Mouse (Mus musculus): ENCODE data around the gene Gm21987. TPM values are rescaled to one million over a fixed set of nuclear protein-coding genes. Genes with fewer than 3 reads are reported as not detected.

Gm21987 gene
- polyA plus RNA-seq, 1 experiment, result 244 TPM

DNA sequence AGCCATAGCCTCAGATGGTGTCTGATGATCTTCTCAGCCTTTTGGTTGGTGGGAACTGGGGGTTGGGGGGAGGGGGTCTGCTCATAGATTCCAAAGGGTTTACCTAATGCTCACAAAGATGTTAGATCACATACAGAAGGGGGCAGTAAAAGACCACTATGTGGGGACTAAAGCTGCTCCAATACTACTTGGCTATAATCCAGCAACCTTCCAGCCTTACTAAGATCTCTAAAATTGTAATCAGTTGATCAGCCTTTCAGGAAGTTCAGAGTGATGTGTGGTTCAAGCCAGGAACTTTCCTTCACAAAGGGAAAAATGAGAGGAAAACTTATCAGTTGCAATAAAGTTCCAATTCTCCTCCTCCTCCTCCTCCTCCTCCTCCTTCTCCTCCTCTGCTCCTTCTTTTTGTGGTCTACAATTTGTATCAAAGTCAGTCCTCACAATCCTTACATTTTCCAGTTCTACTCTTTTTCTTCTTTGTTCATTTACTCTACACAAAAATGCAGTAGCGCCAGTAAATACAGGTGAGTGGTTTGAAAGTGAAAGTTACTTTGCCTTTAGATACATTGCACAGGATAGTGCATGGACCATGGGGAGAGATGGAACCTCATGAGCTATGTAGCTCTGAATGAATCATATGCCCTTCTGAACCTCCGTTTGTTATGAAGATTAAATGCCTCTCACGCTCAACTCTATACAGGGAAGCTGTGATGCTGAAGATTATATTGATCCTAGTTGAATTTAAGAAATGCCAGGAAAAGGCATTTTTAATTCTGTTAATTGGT lies 1.7 kb upstream of the Gm21987 start:
- H3K4me3 ChIP-seq (replicated peaks), result no peak overlapping the region
- H3K27me3 ChIP-seq (ENCODE audit: control insufficient read depth), result peaks cover 10% of the 10 kb centered on the region
- peaks cover 49% of the 10 kb centered on the region for H3K4me1 ChIP-seq (ENCODE audit: control insufficient read depth)
- TF ChIP-seq GATA1 (IDR thresholded peaks at IDR 0.05; ENCODE audit: low read length) (no peak), TAL1 (IDR thresholded peaks at IDR 0.05; ENCODE audit: low read length) (no peak)
- no peaks in the 10 kb centered on the region; the same call in 1 of the 2 replicates for H3K9me3 ChIP-seq (ENCODE audit: control insufficient read depth, low read length)
- peaks cover 20% of the 10 kb centered on the region for H3K36me3 ChIP-seq (ENCODE audit: control insufficient read depth)

DNA sequence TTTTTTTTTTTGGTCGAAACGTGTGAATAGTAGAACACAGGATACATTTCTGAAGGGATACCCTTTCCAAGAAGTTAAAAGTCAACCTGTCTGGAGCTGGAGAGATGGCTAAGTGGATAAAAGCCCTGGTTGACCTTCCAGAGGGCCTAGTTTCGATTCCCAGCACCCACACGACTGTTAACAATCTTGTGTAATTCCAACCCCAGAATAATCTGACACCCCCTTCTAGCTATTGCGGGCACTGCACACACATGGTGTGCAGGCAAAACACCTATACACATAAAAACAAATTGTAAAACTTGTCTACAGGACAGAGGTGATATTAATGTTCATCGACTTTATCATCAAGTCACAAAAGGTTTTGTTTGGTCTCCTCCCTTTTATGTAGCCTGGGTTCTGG lies 748 bp downstream of the Gm21987 start:
- no peaks in the 10 kb centered on the region for H3K9me3 ChIP-seq (ENCODE audit: control insufficient read depth, low read length)
- peaks cover 44% of the 10 kb centered on the region for H3K36me3 ChIP-seq (ENCODE audit: control insufficient read depth)
- TF ChIP-seq GATA1 (IDR thresholded peaks at IDR 0.05; ENCODE audit: low read length), result no peak
- TF ChIP-seq TAL1 (IDR thresholded peaks at IDR 0.05; ENCODE audit: low read length), result no peak
- peaks cover 61% of the 10 kb centered on the region for H3K4me1 ChIP-seq (ENCODE audit: control insufficient read depth)
- peak overlapping the region; percentile 74 for H3K4me3 ChIP-seq (replicated peaks)
- H3K27me3 ChIP-seq (ENCODE audit: control insufficient read depth), result no peaks in the 10 kb centered on the region

DNA sequence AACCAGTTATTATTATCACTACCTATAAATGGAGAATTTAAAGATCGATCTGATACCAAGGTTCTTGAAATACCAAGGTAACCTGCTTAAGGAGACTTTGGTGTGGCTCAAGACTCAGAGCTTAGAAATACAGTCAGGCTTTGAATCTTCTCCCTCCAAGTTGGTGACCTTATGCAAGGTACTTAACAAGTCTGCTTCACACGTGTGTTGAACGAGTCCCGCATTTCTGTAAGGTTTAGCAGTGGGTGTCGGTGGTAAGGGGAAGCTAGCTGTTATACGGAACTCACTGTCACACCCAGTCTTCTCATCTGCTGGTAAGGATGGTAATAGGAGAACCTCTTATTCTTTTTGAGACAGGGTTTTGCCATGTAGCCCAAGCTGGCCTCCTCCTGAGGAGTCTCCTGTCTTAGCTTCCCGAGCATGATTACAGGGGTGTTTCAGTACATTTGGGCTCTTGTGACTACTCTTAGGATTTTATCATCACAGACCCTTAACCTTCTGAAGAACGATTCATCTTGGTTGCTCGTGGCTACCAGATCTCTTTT lies 1.4 kb downstream of the Gm21987 start:
- H3K36me3 ChIP-seq (ENCODE audit: control insufficient read depth), result peaks cover 50% of the 10 kb centered on the region
- TF ChIP-seq TAL1 (IDR thresholded peaks at IDR 0.05; ENCODE audit: low read length), result no peak
- no peak for TF ChIP-seq GATA1 (IDR thresholded peaks at IDR 0.05; ENCODE audit: low read length)
- peak overlapping the region; percentile 74 for H3K4me3 ChIP-seq (replicated peaks)
- no peaks in the 10 kb centered on the region for H3K9me3 ChIP-seq (ENCODE audit: control insufficient read depth, low read length)
- H3K27me3 ChIP-seq (ENCODE audit: control insufficient read depth), result no peaks in the 10 kb centered on the region
- H3K4me1 ChIP-seq (ENCODE audit: control insufficient read depth), result peaks cover 61% of the 10 kb centered on the region

DNA sequence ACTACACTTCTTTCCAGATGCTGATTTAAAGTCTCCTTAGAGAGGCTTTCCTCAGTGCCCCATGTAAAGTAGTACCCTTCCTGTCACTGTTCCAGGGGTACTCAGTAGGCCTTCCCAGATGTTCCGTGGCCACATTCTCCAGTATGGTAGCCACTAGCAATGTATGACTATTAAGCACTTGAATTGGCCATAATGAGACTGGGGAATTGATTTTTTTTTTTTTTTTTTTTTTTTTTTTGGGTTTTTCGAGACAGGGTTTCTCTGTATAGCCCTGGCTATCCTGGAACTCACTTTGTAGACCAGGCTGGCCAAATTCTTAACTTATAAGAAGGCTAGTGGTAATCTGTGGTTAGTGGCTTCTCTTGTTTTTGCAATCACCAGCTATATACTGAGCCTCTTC lies 3.0 kb downstream of the Gm21987 start:
- no peaks in the 10 kb centered on the region for H3K9me3 ChIP-seq (ENCODE audit: control insufficient read depth, low read length)
- peak overlapping the region; percentile 45 for H3K4me3 ChIP-seq (replicated peaks)
- peaks cover 66% of the 10 kb centered on the region for H3K36me3 ChIP-seq (ENCODE audit: control insufficient read depth)
- no peaks in the 10 kb centered on the region for H3K27me3 ChIP-seq (ENCODE audit: control insufficient read depth)
- no peak for TF ChIP-seq GATA1 (IDR thresholded peaks at IDR 0.05; ENCODE audit: low read length)
- no peak for TF ChIP-seq TAL1 (IDR thresholded peaks at IDR 0.05; ENCODE audit: low read length)
- peaks cover 69% of the 10 kb centered on the region for H3K4me1 ChIP-seq (ENCODE audit: control insufficient read depth)

DNA sequence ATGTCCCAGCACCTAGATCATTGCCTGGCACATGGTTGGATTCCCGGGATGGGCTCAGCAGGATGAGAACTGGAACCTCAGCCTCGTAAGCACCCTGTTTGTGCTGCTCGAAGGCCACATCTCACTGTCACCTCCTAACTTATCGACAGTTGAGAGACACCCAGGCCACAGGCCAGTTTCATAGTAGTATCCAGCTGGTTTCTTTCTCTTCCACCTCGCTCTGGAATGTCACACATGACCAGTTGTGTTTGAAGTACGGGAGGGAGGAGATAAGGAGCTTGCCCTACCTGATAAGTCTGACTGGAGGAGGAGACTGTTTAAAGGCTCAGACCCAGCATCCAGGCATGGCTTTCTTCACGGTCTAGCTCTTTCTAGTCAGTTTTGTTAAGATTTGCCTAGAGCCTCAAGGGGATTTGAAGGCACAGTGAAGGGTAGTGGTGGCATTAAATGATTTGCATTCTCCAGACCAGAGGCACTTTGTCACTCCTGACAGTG lies 3.6 kb downstream of the Gm21987 start:
- H3K27me3 ChIP-seq (ENCODE audit: control insufficient read depth), result no peaks in the 10 kb centered on the region
- TF ChIP-seq TAL1 (IDR thresholded peaks at IDR 0.05; ENCODE audit: low read length), result no peak
- peak; percentile 85 for TF ChIP-seq GATA1 (IDR thresholded peaks at IDR 0.05; ENCODE audit: low read length)
- H3K4me1 ChIP-seq (ENCODE audit: control insufficient read depth), result peaks cover 64% of the 10 kb centered on the region
- peak overlapping the region; percentile 45 for H3K4me3 ChIP-seq (replicated peaks)
- H3K36me3 ChIP-seq (ENCODE audit: control insufficient read depth), result peaks cover 71% of the 10 kb centered on the region
- H3K9me3 ChIP-seq (ENCODE audit: control insufficient read depth, low read length), result no peaks in the 10 kb centered on the region

DNA sequence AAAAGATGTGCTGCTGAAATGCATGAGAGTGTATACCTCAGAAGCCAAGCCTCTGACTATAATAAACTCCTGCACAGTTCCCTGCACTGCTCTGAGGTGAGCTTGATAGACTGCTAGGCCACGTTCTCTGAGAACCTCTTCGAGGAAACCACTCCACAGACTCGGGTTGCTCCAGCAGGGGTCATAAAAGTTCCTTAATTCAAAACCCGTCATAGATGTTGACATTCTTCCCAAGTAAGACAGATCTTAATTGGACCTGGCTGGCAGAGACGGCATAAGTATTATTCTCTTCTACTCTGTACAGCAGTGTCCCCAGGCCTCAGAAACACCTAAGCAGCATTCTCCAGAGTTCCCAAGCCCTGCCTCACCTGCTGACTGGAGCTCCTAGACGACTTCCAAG lies 4.1 kb downstream of the Gm21987 start:
- Histone ChIP-seq H3K4me1 (ENCODE audit: control insufficient read depth) (peaks cover 62% of the 10 kb centered on the region), H3K9me3 (ENCODE audit: control insufficient read depth, low read length) (no peaks in the 10 kb centered on the region), H3K4me3 (replicated peaks) (no peak overlapping the region), H3K27me3 (ENCODE audit: control insufficient read depth) (no peaks in the 10 kb centered on the region), H3K36me3 (ENCODE audit: control insufficient read depth) (peaks cover 76% of the 10 kb centered on the region)
- TF ChIP-seq GATA1 (IDR thresholded peaks at IDR 0.05; ENCODE audit: low read length) (no peak), TAL1 (IDR thresholded peaks at IDR 0.05; ENCODE audit: low read length) (no peak)

DNA sequence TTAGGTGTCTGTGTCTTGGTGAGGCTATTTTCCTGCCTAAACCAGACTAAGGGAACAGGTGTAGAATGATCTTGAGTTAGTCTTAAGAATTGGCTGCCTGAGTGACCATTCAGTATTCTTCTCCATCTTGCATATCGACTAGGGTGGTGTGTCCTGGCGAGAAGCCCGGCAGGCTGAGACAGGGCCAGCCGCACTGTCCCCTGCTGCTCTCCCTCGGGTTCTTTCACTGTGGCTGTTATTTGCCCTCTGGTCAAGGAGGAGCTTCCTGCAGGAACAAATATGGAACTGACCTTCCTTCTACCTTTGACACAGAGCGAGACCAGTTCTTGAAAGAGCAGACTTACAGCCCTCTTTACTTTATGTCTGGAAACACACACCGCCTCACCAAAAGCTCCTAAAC lies 5.2 kb downstream of the Gm21987 start:
- Histone ChIP-seq H3K36me3 (ENCODE audit: control insufficient read depth) (peaks cover 87% of the 10 kb centered on the region), H3K9me3 (ENCODE audit: control insufficient read depth, low read length) (no peaks in the 10 kb centered on the region), H3K4me1 (ENCODE audit: control insufficient read depth) (peaks cover 55% of the 10 kb centered on the region), H3K4me3 (replicated peaks) (no peak overlapping the region), H3K27me3 (ENCODE audit: control insufficient read depth) (no peaks in the 10 kb centered on the region)
- TF ChIP-seq GATA1 (IDR thresholded peaks at IDR 0.05; ENCODE audit: low read length), result no peak
- no peak for TF ChIP-seq TAL1 (IDR thresholded peaks at IDR 0.05; ENCODE audit: low read length)

DNA sequence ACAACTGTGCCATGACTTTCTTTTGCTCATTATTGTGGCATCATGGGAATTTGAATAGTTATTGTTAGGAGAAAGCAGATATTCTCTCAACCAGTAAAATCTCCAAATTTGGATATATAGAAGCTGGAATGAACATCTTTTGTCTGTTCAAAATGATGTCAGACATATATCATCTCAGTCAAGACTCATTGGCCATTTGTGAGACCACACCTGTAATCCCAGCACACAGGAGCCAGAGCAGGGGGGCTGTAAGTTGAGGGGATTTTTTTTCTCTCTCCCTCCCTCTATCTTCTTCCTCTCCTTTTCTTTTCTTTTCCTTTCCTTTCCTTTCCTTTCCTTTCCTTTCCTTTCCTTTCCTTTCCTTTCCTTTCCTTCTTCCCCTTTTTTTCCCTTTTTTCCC lies 6.0 kb downstream of the Gm21987 start:
- no peaks in the 10 kb centered on the region for H3K27me3 ChIP-seq (ENCODE audit: control insufficient read depth)
- H3K4me3 ChIP-seq (replicated peaks), result no peak overlapping the region
- peaks cover 51% of the 10 kb centered on the region for H3K4me1 ChIP-seq (ENCODE audit: control insufficient read depth)
- H3K36me3 ChIP-seq (ENCODE audit: control insufficient read depth), result peaks cover 93% of the 10 kb centered on the region
- no peaks in the 10 kb centered on the region for H3K9me3 ChIP-seq (ENCODE audit: control insufficient read depth, low read length)
- TF ChIP-seq GATA1 (IDR thresholded peaks at IDR 0.05; ENCODE audit: low read length), result no peak
- no peak for TF ChIP-seq TAL1 (IDR thresholded peaks at IDR 0.05; ENCODE audit: low read length)

DNA sequence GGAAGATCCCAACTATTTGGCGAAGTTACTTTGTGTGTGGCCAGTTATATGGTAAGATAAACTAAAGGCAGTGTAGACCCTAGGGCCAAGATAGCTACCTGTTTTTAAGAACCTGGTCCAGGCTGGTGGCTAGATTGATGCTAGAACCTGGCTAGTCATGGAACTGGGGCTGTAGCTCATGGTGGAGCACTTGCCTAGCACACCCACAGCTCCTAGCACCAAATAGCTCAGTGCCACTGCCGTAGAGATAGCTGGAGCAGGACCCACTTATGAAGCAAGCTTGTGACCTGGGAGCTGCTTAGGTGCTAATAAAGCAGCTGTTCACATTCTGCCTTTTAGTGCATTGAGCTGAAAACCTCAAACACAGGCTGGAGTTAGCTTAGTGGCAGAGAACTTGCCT lies 6.8 kb downstream of the Gm21987 start:
- Histone ChIP-seq H3K4me1 (ENCODE audit: control insufficient read depth) (peaks cover 45% of the 10 kb centered on the region), H3K4me3 (replicated peaks) (no peak overlapping the region), H3K27me3 (ENCODE audit: control insufficient read depth) (no peaks in the 10 kb centered on the region), H3K36me3 (ENCODE audit: control insufficient read depth) (peaks cover 90% of the 10 kb centered on the region), H3K9me3 (ENCODE audit: control insufficient read depth, low read length) (no peaks in the 10 kb centered on the region)
- TF ChIP-seq GATA1 (IDR thresholded peaks at IDR 0.05; ENCODE audit: low read length) (no peak), TAL1 (IDR thresholded peaks at IDR 0.05; ENCODE audit: low read length) (no peak)
